Mouse (Mus musculus): ENCODE results near the gene G3bp1.

DNA sequence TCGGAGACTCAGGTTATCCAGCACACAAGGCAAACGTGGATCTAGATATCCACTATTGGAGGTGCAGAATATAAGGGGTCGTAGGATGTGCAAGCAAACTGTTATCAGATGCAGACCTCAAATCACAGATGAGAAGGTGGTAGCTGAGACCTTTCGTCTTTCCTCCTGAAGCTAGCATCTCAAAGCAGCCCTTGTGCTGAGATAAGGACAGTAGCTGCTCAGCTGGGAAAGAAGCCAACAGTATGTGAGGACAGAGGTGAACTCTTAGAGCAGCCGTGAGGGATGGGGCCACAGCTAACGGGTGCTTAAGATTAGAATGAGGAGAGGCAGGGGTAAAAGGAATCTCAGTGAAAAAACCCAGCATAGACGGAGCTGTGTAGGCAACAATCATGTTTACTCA, 72.6 kb downstream of the G3bp1 start:
- TF ChIP-seq CTCF (IDR thresholded peaks at IDR 0.05; ENCODE audit: low read depth, low read length) (no peak), POLR2AphosphoS5 (IDR thresholded peaks at IDR 0.05; ENCODE audit: insufficient replicate concordance, low read depth, low read length) (no peak), TAL1 (conservative IDR thresholded peaks at IDR 0.05; ENCODE audit: low read depth, low read length) (no peak), GATA1 (IDR thresholded peaks at IDR 0.05; ENCODE audit: borderline replicate concordance, low read length) (no peak), GATA2 (IDR thresholded peaks at IDR 0.05; ENCODE audit: borderline replicate concordance, low read depth, low read length) (no peak)
